Mouse (Mus musculus): ENCODE measurements around the gene Runx2.
A peak's percentile ranks its signal among the peaks of the same experiment; 100 is the strongest.

The Runx2 gene

GRCm38 (mm10) chr17:44767375-44767774, 47.2 kb downstream of the Runx2 start:
- no peak for DNase-seq (ENCODE audit: low spot score)

GRCm38 (mm10) chr17:44766975-44767374, 47.6 kb downstream of the Runx2 start:
- no peak for DNase-seq (ENCODE audit: low spot score)

GRCm38 (mm10) chr17:44766318-44766717, 48.3 kb downstream of the Runx2 start:
- no peak for DNase-seq (ENCODE audit: low spot score)

GRCm38 (mm10) chr17:44745378-44745777, 69.2 kb downstream of the Runx2 start:
- no peak for DNase-seq (ENCODE audit: low spot score)

GRCm38 (mm10) chr17:44743780-44744179, 70.8 kb downstream of the Runx2 start:
- DNase-seq (ENCODE audit: low spot score), result no peak

- DNase-seq (ENCODE audit: low spot score), result no peak
Measured at GRCm38 (mm10) chr17:44742246-44742645, 72.4 kb downstream of the Runx2 start.

- DNase-seq (ENCODE audit: low spot score), result no peak
Measured at GRCm38 (mm10) chr17:44738121-44738637, 76.4 kb downstream of the Runx2 start.

- no peak for DNase-seq (ENCODE audit: low spot score)
Measured at GRCm38 (mm10) chr17:44737275-44738120, 77.1 kb downstream of the Runx2 start.

- peak; percentile 71 for DNase-seq (ENCODE audit: low spot score)
Measured at GRCm38 (mm10) chr17:44735991-44736561, 78.5 kb downstream of the Runx2 start.

- no peak for DNase-seq (ENCODE audit: low spot score)
Measured at GRCm38 (mm10) chr17:44735223-44735990, 79.2 kb downstream of the Runx2 start.

- DNase-seq (ENCODE audit: low spot score), result no peak
Measured at GRCm38 (mm10) chr17:44734501-44735222, 79.9 kb downstream of the Runx2 start.

- no peak for DNase-seq (ENCODE audit: low spot score)
Measured at GRCm38 (mm10) chr17:44733544-44734310, 80.9 kb downstream of the Runx2 start.

GRCm38 (mm10) chr17:44728464-44728863, 86.1 kb downstream of the Runx2 start:
- DNase-seq (ENCODE audit: low spot score), result no peak

GRCm38 (mm10) chr17:44727675-44728074, 86.9 kb downstream of the Runx2 start:
- no peak for DNase-seq (ENCODE audit: low spot score)

GRCm38 (mm10) chr17:44724805-44725480, 89.7 kb downstream of the Runx2 start:
- DNase-seq (ENCODE audit: low spot score), result no peak

- no peak for DNase-seq (ENCODE audit: low spot score)
Measured at GRCm38 (mm10) chr17:44724255-44724654, 90.3 kb downstream of the Runx2 start.

GRCm38 (mm10) chr17:44722103-44722792, 92.3 kb downstream of the Runx2 start:
- DNase-seq (ENCODE audit: low spot score), result no peak

- DNase-seq (ENCODE audit: low spot score), result no peak
Measured at GRCm38 (mm10) chr17:44718591-44718990, 96.0 kb downstream of the Runx2 start.

- no peak for DNase-seq (ENCODE audit: low spot score)
Measured at GRCm38 (mm10) chr17:44718036-44718435, 96.6 kb downstream of the Runx2 start.

- DNase-seq (ENCODE audit: low spot score), result no peak
Measured at GRCm38 (mm10) chr17:44714116-44714515, 100.5 kb downstream of the Runx2 start.
